In the genomic region with DNA sequence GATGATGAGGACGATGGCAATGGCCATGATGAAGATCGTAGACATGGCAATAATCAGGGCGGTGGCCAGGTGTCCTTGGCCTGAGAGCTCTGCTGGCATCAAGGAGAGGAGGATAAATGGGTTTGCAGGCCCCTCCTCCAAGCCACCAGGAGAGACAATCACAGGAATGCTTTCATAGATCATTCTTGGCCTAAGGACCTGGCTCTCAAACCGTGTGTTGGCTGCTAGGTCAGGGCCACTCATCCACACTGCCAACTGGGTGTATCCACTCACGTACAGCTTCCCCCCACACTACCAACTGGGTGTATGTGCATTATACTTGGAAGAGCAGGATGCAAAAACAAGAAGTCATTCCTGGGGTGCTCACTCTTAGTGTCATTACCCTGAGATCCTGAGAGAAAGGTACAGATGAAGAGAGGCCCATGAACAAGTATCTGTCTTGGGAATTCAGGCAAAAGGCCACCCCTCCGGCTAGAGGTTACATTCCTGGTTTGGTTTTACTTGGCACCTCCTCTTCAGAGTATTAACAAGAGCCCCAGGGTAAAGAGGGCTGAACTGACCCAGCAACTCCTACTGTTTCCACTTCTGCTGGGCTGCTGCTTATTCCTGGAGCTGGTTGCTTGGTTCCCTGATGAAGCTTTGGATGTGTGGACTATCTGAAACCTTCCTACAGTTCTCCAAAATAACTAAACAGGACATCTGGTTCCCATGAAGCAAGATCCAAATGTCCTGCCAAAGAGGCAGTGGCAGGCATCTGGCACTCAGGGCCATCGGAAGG, we compare ENCODE assay signal across 18 mouse cellular contexts.
DNase-seq lines count a peak whose midpoint lies in the region; ATAC-seq lines count a peak whose summit lies in the region.
"Had no signal": no experiment of that assay in that cellular context is flagged by ENCODE, and none has a peak within 500 bp of the region (broad histone marks: within the 10 kb centered on the region; RNA-seq: fewer than 3 reads in every experiment).

No protein-coding gene starts in this region.

- no peak overlapping the region for H3K4me3 ChIP-seq in kidney, embryonic 14.5 days (ENCODE audit: low read length)
- no peak overlapping the region for H3K4me3 ChIP-seq in midbrain, embryonic 13.5 days (replicated peaks)
- H3K4me3 ChIP-seq: forebrain, embryonic 13.5 days; heart, embryonic 13.5 days; liver, embryonic 12.5 days; neural tube, embryonic 12.5 days had no signal

- H3K36me3 ChIP-seq in kidney, embryonic 14.5 days (ENCODE audit: control insufficient read depth, insufficient read depth, low read length) = no peaks in the 10 kb centered on the region
- no peaks in the 10 kb centered on the region for H3K36me3 ChIP-seq in midbrain, embryonic 13.5 days
- H3K36me3 ChIP-seq: G1E; heart, embryonic 13.5 days; liver, embryonic 12.5 days; neural tube, embryonic 12.5 days had no signal

- no peaks in the 10 kb centered on the region for H3K27me3 ChIP-seq in kidney, embryonic 14.5 days (ENCODE audit: control insufficient read depth, insufficient read depth, low read length)
- no peaks in the 10 kb centered on the region for H3K27me3 ChIP-seq in midbrain, embryonic 13.5 days
- H3K27me3 ChIP-seq: forebrain, embryonic 13.5 days; heart, embryonic 13.5 days; liver, embryonic 12.5 days; neural tube, embryonic 12.5 days had no signal

- DNase-seq in frontal cortex, postnatal 36 days (ENCODE audit: low spot score in 2 of 2) = peak; percentile 7 to 24
- DNase-seq in frontal cortex, postnatal 25 days (ENCODE audit: low spot score in 2 of 2) = no peak
- peak; percentile 29 for DNase-seq in kidney, adult 9 months
- peak; percentile 27 for DNase-seq in 3134 (ENCODE audit: extremely low read depth, insufficient read length, low spot score)
- DNase-seq in gonadal fat pad, adult 2 months (ENCODE audit: low read depth) = peak; percentile 89
- DNase-seq: cerebellum, postnatal 14 days; spleen, adult 18-20 months had no signal

- no peak overlapping the region for H3K9ac ChIP-seq in kidney, embryonic 14.5 days (ENCODE audit: low read depth, low read length)
- H3K9ac ChIP-seq in midbrain, embryonic 13.5 days (replicated peaks) = no peak overlapping the region
- H3K9ac ChIP-seq: forebrain, embryonic 13.5 days; heart, embryonic 13.5 days; liver, embryonic 12.5 days; neural tube, embryonic 12.5 days had no signal

- no peak for ATAC-seq in kidney, embryonic 14.5 days (ENCODE audit: low FRiP score, low TSS enrichment)
- no peak for ATAC-seq in inflammation-experienced regulatory T-cells, adult 6 months
- no peak for ATAC-seq in midbrain, embryonic 13.5 days
- ATAC-seq: forebrain, embryonic 13.5 days; hindbrain, embryonic 16.5 days; liver, embryonic 12.5 days; midbrain, embryonic 16.5 days had no signal

- H3K27ac ChIP-seq in kidney, embryonic 14.5 days (ENCODE audit: low read depth, low read length) = no peak overlapping the region
- H3K27ac ChIP-seq in midbrain, embryonic 13.5 days = no peak overlapping the region
- H3K27ac ChIP-seq: forebrain, embryonic 13.5 days; heart, embryonic 13.5 days; liver, embryonic 12.5 days; macrophage; neural tube, embryonic 12.5 days had no signal

- H3K4me2 ChIP-seq in kidney, embryonic 14.5 days (replicated peaks; ENCODE audit: low read depth, low read length) = no peak overlapping the region
- no peak overlapping the region for H3K4me2 ChIP-seq in midbrain, embryonic 13.5 days (replicated peaks)
- H3K4me2 ChIP-seq: forebrain, embryonic 13.5 days; heart, embryonic 13.5 days; liver, embryonic 12.5 days; neural tube, embryonic 12.5 days had no signal

- whole genome bisulfite sequencing in kidney, embryonic 14.5 days = 77% methylated on average over 7 of the region's 7 CpGs
- 91% methylated on average over 7 of the region's 7 CpGs for WGBS in midbrain, embryonic 13.5 days

- no peaks in the 10 kb centered on the region for H3K9me3 ChIP-seq in kidney, embryonic 14.5 days (ENCODE audit: control insufficient read depth, low read length)
- H3K9me3 ChIP-seq in midbrain, embryonic 13.5 days = no peaks in the 10 kb centered on the region
- H3K9me3 ChIP-seq: forebrain, embryonic 13.5 days; G1E; heart, embryonic 13.5 days; liver, embryonic 12.5 days; neural tube, embryonic 12.5 days had no signal

- H3K4me1 ChIP-seq in kidney, embryonic 14.5 days (ENCODE audit: control insufficient read depth, insufficient read depth, low read length) = no peaks in the 10 kb centered on the region
- H3K4me1 ChIP-seq in midbrain, embryonic 13.5 days (replicated peaks) = no peaks in the 10 kb centered on the region
- H3K4me1 ChIP-seq: forebrain, embryonic 13.5 days; heart, embryonic 13.5 days; liver, embryonic 12.5 days; neural tube, embryonic 12.5 days had no signal

Comparison
In these comparisons a context has a peak if more than half of its experiments do, and no peak if none do; other contexts are left out.
1. DNase-seq: peak in frontal cortex, postnatal 36 days (2 of 2), kidney, adult 9 months (single experiment), 3134 (single experiment) and gonadal fat pad, adult 2 months (single experiment); none in frontal cortex, postnatal 25 days (0 of 2).